Mouse (Mus musculus): ENCODE measurements around the gene Tmem260. TPM values are rescaled to one million over a fixed set of nuclear protein-coding genes. Genes with fewer than 3 reads are reported as not detected.

Tmem260 gene
- total RNA-seq (2014; fragmentation: Nextera tagmentation): 21.3 and 22.0 TPM in 2 replicates
- 20.2 and 22.2 TPM in 2 replicates for total RNA-seq (2017)

- ATAC-seq (replicated peaks; ENCODE audit: poor library complexity, severe bottlenecking): peak; percentile 92
Observed at GRCm38 (mm10) chr14:48445984-48446683, at the start of gene Tmem260. Tmem260 (plus strand) TSS chr14:48446124.

- no peak for ATAC-seq (replicated peaks; ENCODE audit: poor library complexity, severe bottlenecking)
Observed at GRCm38 (mm10) chr14:48406086-48406485, 39.8 kb upstream of the Tmem260 start.

GRCm38 (mm10) chr14:48417064-48417463 is 28.9 kb upstream of the Tmem260 start:
- ATAC-seq (replicated peaks; ENCODE audit: poor library complexity, severe bottlenecking): no peak

DNA sequence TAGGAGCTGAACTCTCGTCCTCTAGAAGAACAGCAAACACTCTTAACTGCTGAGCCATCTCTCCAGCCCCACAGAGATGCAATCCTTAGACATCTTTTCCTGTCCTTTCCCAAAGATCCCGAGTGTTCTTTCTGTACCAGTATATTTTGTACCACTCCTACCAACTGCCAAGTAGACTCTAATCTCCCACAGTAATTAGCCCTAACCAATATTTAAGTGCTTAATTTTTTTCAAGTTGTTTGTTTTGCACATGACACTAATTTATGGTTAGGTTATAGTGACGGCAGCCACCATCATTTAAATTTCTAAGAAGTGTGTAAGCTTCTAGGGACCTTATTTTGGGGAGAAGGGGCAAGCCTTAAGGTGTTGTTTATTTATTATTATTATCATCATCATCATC is 27.7 kb upstream of the Tmem260 start:
- ATAC-seq (replicated peaks; ENCODE audit: poor library complexity, severe bottlenecking): no peak

- ATAC-seq (replicated peaks; ENCODE audit: poor library complexity, severe bottlenecking): no peak
Observed at GRCm38 (mm10) chr14:48418672-48419071, 27.3 kb upstream of the Tmem260 start.

GRCm38 (mm10) chr14:48421476-48421875 is 24.4 kb upstream of the Tmem260 start:
- ATAC-seq (replicated peaks; ENCODE audit: poor library complexity, severe bottlenecking): peak; percentile 17; the same call in 1 of the 2 replicates

DNA sequence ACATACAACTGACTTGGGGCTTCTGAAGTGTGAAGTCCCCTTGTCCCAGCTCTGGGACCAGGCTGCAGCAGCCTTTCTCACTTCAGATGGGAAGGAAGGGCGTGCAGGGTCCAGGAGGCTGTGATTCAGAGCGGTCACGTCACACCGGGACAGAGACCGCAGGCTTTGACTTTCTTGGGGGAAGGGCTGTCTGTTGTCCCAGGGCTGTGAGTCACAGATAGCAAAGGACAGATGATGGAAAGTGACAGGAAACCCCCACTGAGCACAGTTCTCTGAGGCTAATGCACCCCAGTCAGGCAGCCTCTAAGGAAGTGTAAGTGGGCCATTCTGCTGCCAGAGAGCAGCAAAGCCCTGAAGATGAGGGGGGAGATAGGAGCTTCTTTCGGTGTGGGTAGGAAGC is 23.9 kb upstream of the Tmem260 start:
- ATAC-seq (replicated peaks; ENCODE audit: poor library complexity, severe bottlenecking): peak; percentile 96

DNA sequence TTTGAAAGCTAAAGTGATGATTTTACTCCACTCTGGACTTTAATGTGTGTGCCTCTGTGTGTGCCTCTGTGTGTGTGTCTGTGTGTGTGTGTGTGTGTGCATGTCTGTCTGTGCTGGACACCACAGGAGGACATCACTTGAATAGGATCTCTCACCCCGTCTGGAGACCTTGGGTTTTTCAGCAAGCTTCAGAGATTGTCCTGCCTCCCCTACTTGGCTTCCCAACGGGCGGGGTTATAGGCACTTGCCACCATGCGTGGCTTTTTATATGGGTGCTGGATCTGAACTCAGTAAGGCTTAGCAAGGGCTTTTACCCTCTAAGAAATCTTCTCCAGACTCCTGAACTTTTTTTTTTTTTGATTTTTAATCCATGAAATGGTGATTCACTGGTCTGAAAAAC is 23.5 kb upstream of the Tmem260 start:
- ATAC-seq (replicated peaks; ENCODE audit: poor library complexity, severe bottlenecking): no peak

DNA sequence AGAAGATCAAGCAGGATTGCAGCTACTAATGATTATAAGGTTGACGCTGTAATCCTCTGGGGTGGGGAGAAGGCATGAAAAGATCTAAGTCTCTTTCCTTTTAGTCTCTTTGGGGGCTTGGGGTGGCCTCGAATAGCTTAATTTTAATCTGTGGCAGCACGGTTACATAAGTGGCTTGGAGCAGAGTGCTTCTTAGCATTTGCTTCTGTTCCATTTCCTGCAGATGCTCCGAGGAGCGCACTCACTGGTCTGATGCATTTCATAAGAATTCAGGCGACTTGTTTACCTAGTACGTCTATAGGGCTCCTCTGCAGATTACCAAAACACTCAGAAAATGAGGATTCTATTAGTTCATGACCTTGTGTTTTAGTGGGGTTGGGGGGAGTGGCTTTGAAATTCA is 23.0 kb upstream of the Tmem260 start:
- ATAC-seq (replicated peaks; ENCODE audit: poor library complexity, severe bottlenecking): no peak

DNA sequence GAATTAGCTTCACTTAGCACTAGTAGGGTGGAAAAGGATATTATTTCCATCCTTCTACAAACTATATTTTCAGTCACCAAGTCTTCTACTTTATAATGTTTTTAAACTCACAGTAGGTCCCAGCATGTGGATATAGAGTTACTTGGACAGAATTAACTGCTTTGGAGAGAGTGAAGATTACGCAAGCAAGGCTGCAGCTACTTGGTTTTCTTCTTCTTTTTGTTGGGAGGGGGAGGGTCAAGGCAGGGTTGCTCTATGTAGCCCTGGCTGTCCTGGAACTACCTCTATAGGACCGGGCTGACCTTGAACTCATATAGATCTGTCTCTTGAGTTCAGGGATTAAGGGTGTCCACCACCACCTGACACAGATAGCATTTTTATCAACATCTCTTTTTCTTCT is 13.9 kb upstream of the Tmem260 start:
- ATAC-seq (replicated peaks; ENCODE audit: poor library complexity, severe bottlenecking): peak; percentile 74

DNA sequence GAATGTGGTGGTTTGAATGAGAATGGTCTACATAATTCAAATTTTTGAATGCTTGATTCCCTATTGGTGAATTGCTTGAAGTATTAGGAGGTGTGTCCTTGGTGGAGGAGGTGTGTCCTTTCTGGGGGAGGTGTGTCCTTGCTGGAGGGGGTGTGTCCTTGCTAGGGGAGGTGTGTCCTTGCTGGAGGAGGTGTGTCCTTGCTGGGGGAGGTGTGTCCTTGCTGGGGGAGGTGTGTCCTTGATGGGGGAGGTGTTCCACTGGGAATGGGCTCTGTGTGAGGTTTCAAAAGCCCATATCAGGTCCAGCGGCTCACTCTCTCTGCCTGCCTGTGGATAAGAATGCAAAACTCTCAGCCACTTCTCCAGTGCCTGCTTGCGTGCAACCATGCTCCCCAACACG is 2.1 kb upstream of the Tmem260 start:
- peak; percentile 71 for ATAC-seq (replicated peaks; ENCODE audit: poor library complexity, severe bottlenecking)

GRCm38 (mm10) chr14:48451966-48452407 is 6.1 kb downstream of the Tmem260 start:
- no peak for ATAC-seq (replicated peaks; ENCODE audit: poor library complexity, severe bottlenecking)

- ATAC-seq (replicated peaks; ENCODE audit: poor library complexity, severe bottlenecking): no peak
Observed at GRCm38 (mm10) chr14:48453411-48453810, 7.5 kb downstream of the Tmem260 start.

DNA sequence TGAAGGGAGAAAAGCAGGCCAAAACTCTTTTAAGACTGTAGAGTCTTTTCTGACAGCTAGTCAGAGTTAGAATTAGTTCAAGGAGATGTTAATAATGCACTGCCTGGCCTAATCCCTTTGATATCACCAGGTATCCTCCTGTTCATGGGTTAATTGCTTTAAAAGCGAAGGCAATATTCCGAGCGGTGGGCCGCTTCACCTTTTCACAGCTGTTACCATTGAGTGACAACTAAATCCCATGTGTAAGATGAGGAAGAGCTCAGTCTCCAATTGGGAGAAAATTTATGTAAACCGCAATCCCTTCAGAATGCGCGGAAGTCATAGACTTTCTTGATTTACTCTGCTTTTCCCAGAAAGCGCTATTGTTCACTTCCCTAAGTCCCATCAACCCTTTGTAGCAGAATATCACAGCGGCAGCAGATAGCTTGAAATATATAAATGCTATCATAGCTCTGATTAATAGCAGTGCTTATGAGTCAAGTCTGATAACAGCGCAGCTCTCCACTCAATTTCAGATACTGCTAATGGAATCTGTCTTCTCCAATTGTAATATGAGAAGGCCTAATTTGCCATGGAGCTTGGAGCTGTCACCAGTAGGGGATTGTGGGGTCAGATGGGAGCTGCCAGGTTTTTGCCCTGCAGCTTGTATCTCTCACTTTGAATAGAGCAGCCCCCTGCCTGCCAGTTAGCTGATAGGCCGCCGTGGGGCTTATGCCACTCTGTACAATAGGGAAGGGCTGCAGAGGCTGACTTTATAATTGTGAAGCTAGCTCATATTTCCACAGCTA is 10.6 kb downstream of the Tmem260 start:
- peak; percentile 24; the same call in 1 of the 2 replicates for ATAC-seq (replicated peaks; ENCODE audit: poor library complexity, severe bottlenecking)

DNA sequence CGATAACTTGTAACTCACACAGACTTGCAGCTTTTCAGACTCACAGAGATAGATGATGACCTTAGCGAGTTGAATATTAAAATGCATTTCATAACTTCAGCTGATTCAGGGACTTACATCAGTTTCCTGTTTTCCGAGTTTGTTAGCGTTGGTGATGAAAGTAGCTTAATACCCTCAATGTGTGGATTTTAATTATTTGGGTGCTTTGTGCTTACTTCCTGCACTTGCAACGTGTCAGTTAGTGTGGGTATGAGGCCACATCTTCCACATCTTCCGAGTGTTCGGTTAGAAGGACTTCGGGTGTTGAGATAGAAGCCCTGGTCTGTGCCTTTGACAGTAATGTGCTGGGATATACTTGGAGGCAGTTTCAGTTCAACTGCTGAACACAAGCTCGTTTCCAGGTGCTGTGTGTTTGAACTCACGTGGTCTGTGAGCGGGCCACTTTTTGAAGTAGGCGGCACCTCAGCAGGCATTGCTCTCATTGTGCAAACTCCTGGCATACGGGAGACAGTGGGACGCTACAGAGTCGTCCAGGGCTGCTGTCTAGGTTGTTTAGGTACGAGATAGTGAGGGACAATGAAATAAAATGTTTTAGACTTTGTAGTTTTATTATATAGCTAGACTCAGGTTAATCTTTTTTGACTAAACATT is 11.5 kb downstream of the Tmem260 start:
- peak; percentile 83 for ATAC-seq (replicated peaks; ENCODE audit: poor library complexity, severe bottlenecking)

- peak; percentile 60 for ATAC-seq (replicated peaks; ENCODE audit: poor library complexity, severe bottlenecking)
Observed at GRCm38 (mm10) chr14:48458901-48459300, 13.0 kb downstream of the Tmem260 start.

GRCm38 (mm10) chr14:48468339-48468738 is 22.4 kb downstream of the Tmem260 start:
- ATAC-seq (replicated peaks; ENCODE audit: poor library complexity, severe bottlenecking): no peak

GRCm38 (mm10) chr14:48470742-48471487 is 25.0 kb downstream of the Tmem260 start:
- ATAC-seq (replicated peaks; ENCODE audit: poor library complexity, severe bottlenecking): no peak

GRCm38 (mm10) chr14:48472179-48472578 is 26.3 kb downstream of the Tmem260 start:
- no peak for ATAC-seq (replicated peaks; ENCODE audit: poor library complexity, severe bottlenecking)

GRCm38 (mm10) chr14:48475370-48475769 is 29.4 kb downstream of the Tmem260 start:
- no peak for ATAC-seq (replicated peaks; ENCODE audit: poor library complexity, severe bottlenecking)

Data from granulocyte monocyte progenitor cell, adult 5-6 weeks (primary cell).